Mouse (Mus musculus): ENCODE data around the gene Gm525. TPM values are rescaled to one million over a fixed set of nuclear protein-coding genes. Genes with fewer than 3 reads are reported as not detected.
A peak's percentile ranks its signal among the peaks of the same experiment; 100 is the strongest.
"Not testable (repeated sequence)": the region's sequence is repeated elsewhere in the genome, so short reads cannot be mapped to it uniquely, and the experiment has no call there.

Gene Gm525
- polyA plus RNA-seq, 1 experiment from 2014 or later: 1.7 TPM

DNA sequence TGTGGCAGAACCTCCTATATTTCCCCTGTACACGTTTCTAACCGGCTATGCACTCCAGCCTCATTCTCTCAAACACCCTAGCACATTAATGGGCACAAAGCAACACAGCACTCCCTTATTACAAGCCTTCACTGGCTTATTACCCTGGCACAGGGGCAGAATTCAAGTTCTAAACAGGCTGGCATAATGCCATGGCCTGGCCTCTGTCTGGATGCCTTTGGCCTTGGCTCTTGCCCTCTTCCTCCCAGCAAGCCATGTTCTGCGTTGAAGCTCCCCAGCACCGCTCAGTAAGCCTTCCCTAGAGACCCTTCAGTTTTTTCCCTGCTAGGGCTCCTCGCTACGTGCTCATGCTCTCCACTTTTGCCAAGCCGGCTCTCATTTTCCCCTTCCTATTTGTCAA is 30.6 kb upstream of the Gm525 start:
- Histone ChIP-seq H3K4me3 (ENCODE audit: low read depth, low read length) (no peak overlapping the region), H3K4me1 (replicated peaks; ENCODE audit: control insufficient read depth, insufficient read depth) (no peaks in the 10 kb centered on the region), H3K27ac (replicated peaks) (no peak overlapping the region), H3K9ac (ENCODE audit: low read length) (no peak overlapping the region), H3K27me3 (ENCODE audit: control insufficient read depth, insufficient read depth, low read length) (no peaks in the 10 kb centered on the region), H3K4me2 (replicated peaks; ENCODE audit: low read depth) (no peak overlapping the region), H3K9me3 (ENCODE audit: control insufficient read depth, low read length) (no peaks in the 10 kb centered on the region), H3K36me3 (ENCODE audit: control insufficient read depth, insufficient read depth, low read length) (peaks cover 9% of the 10 kb centered on the region)
- TF ChIP-seq CTCF (IDR thresholded peaks at IDR 0.05; ENCODE audit: low read depth) (no peak), EP300 (optimal IDR thresholded peaks at IDR 0.05) (no peak)
- WGBS: 90% methylated on average over 7 of the region's 7 CpGs
- DNase-seq (ENCODE audit: low spot score): no peak
- ATAC-seq (ENCODE audit: low FRiP score, low TSS enrichment): no peak

DNA sequence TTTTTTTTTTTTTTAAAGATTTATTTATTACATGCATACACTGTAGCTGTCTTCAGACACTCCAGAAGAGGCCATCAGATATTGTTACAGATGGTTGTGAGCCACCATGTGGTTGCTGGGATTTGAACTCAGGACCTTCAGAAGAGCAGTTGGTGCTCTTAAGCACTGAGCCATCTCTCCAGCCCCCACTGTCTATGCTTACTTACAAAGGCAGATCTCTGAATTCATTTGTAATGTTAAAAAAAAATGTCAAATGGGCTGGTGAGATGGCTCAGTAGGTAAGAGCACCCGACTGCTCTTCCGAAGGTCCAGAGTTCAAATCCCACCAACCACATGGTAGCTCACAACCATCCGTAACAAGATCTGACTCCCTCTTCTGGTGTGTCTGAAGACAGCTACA is 28.1 kb upstream of the Gm525 start:
- ATAC-seq (ENCODE audit: low FRiP score, low TSS enrichment); H3K4me2 ChIP-seq (replicated peaks; ENCODE audit: low read depth); DNase-seq (ENCODE audit: low spot score); H3K27ac ChIP-seq (replicated peaks); H3K9ac ChIP-seq (ENCODE audit: low read length); H3K4me3 ChIP-seq (ENCODE audit: low read depth, low read length); H3K27me3 ChIP-seq (ENCODE audit: control insufficient read depth, insufficient read depth, low read length); H3K4me1 ChIP-seq (replicated peaks; ENCODE audit: control insufficient read depth, insufficient read depth); H3K9me3 ChIP-seq (ENCODE audit: control insufficient read depth, low read length): not testable (repeated sequence)
- WGBS: 94% methylated on average over 3 of the region's 3 CpGs
- peaks cover 10% of the 10 kb centered on the region for H3K36me3 ChIP-seq (ENCODE audit: control insufficient read depth, insufficient read depth, low read length)

DNA sequence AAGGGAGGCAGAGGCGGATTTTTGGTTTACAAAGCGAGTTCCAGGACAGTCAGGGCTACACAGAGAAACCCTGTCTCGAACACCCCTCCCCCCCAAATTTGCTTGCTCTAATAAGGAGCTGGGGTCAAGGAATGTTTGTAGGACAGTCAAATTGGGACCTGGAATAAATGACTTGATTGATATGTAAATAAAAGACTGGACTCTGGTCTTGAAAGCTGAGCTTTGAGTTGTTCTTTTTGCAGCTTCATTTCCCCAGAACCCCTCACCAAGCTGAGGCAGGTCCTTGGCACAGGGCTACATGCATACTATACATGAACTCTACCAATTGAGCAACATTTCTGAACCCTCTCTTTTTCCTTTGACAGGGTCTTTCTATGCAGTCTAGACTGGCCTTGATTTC is 27.6 kb upstream of the Gm525 start:
- Histone ChIP-seq H3K36me3 (ENCODE audit: control insufficient read depth, insufficient read depth, low read length) (peaks cover 13% of the 10 kb centered on the region), H3K27me3 (ENCODE audit: control insufficient read depth, insufficient read depth, low read length) (no peaks in the 10 kb centered on the region), H3K4me1 (replicated peaks; ENCODE audit: control insufficient read depth, insufficient read depth) (no peaks in the 10 kb centered on the region), H3K9ac (ENCODE audit: low read length) (no peak overlapping the region), H3K9me3 (ENCODE audit: control insufficient read depth, low read length) (no peaks in the 10 kb centered on the region), H3K4me2 (replicated peaks; ENCODE audit: low read depth) (no peak overlapping the region), H3K4me3 (ENCODE audit: low read depth, low read length) (no peak overlapping the region), H3K27ac (replicated peaks) (no peak overlapping the region)
- TF ChIP-seq EP300 (optimal IDR thresholded peaks at IDR 0.05) (no peak), CTCF (IDR thresholded peaks at IDR 0.05; ENCODE audit: low read depth) (no peak)
- DNase-seq (ENCODE audit: low spot score) (no peak), ATAC-seq (ENCODE audit: low FRiP score, low TSS enrichment) (no peak)
- WGBS: 94% methylated on average over 3 of the region's 3 CpGs

DNA sequence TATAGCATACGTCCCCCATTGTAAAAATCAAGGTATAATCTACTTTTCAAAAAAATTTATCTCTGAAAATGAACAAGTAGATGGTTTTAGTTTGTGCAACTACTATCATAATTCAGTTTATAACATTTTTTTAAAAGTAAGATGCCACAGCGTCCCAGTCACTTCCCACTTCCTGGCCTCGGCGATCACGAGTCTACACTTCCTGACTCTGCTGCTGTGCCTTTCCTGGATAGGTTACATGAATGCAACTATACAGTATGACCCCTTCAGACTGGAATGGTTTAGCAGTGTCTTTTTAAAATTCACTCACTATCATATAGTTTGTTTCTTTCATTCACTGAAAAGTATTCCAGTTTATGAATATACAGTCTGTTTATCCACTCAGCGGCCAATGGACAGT is 21.9 kb upstream of the Gm525 start:
- ATAC-seq (ENCODE audit: low FRiP score, low TSS enrichment) (no peak), DNase-seq (ENCODE audit: low spot score) (no peak)
- Histone ChIP-seq H3K27me3 (ENCODE audit: control insufficient read depth, insufficient read depth, low read length) (no peaks in the 10 kb centered on the region), H3K27ac (replicated peaks) (no peak overlapping the region), H3K9ac (ENCODE audit: low read length) (no peak overlapping the region), H3K9me3 (ENCODE audit: control insufficient read depth, low read length) (no peaks in the 10 kb centered on the region), H3K4me1 (replicated peaks; ENCODE audit: control insufficient read depth, insufficient read depth) (no peaks in the 10 kb centered on the region), H3K4me3 (ENCODE audit: low read depth, low read length) (no peak overlapping the region), H3K4me2 (replicated peaks; ENCODE audit: low read depth) (no peak overlapping the region), H3K36me3 (ENCODE audit: control insufficient read depth, insufficient read depth, low read length) (peaks cover 7% of the 10 kb centered on the region; the same call in 1 of the 2 replicates)
- TF ChIP-seq EP300 (optimal IDR thresholded peaks at IDR 0.05) (no peak), CTCF (IDR thresholded peaks at IDR 0.05; ENCODE audit: low read depth) (no peak)
- WGBS: 83% methylated on average over 6 of the region's 6 CpGs

DNA sequence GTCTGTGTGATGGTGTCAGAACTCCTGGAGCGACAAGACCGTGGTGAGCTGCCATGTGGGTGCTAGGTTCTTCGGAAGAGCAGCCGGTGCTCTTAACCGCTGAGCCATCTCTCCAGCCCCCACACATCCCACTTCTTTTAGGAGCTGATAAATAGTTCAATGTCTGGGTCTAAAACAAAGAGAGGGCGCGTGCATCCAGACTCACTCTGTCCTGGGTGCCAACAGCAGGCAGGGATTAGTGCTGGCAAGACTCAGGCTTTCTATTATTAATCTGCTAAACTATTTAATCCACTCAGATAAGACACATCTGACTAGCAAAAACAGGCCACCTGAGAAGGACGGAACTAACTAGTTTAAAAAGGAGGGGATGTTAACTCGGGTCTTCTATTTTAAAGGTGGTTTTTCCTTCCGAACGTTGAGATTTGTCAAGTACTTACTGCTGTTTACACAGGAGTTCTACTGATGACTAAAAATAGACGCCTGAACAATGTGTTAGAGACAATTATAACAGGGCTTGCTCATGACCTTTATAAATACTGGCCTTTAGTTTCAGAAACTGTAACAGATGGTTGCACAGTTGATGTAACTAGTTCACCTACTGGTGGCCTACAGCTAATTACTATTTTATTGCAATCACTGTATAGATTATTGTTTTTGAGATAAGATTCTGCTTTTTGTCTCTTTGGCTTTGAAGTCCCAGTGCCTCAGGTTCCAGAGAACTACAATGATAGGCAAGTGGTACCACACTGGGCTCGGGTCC is 17.5 kb upstream of the Gm525 start:
- Histone ChIP-seq H3K9ac (ENCODE audit: low read length) (no peak overlapping the region), H3K4me1 (replicated peaks; ENCODE audit: control insufficient read depth, insufficient read depth) (peaks cover 5% of the 10 kb centered on the region; the same call in 1 of the 2 replicates), H3K36me3 (ENCODE audit: control insufficient read depth, insufficient read depth, low read length) (no peaks in the 10 kb centered on the region; the same call in 1 of the 2 replicates), H3K27me3 (ENCODE audit: control insufficient read depth, insufficient read depth, low read length) (no peaks in the 10 kb centered on the region), H3K27ac (replicated peaks) (0 out of 2 replicates have a peak overlapping the region, but pooled peaks have one; percentile 6), H3K9me3 (ENCODE audit: control insufficient read depth, low read length) (no peaks in the 10 kb centered on the region), H3K4me3 (ENCODE audit: low read depth, low read length) (no peak overlapping the region), H3K4me2 (replicated peaks; ENCODE audit: low read depth) (no peak overlapping the region)
- 54% methylated on average over 13 of the region's 13 CpGs for WGBS
- no peak for DNase-seq (ENCODE audit: low spot score)
- TF ChIP-seq CTCF (IDR thresholded peaks at IDR 0.05; ENCODE audit: low read depth): no peak
- no peak for TF ChIP-seq EP300 (optimal IDR thresholded peaks at IDR 0.05)
- ATAC-seq (ENCODE audit: low FRiP score, low TSS enrichment): no peak

DNA sequence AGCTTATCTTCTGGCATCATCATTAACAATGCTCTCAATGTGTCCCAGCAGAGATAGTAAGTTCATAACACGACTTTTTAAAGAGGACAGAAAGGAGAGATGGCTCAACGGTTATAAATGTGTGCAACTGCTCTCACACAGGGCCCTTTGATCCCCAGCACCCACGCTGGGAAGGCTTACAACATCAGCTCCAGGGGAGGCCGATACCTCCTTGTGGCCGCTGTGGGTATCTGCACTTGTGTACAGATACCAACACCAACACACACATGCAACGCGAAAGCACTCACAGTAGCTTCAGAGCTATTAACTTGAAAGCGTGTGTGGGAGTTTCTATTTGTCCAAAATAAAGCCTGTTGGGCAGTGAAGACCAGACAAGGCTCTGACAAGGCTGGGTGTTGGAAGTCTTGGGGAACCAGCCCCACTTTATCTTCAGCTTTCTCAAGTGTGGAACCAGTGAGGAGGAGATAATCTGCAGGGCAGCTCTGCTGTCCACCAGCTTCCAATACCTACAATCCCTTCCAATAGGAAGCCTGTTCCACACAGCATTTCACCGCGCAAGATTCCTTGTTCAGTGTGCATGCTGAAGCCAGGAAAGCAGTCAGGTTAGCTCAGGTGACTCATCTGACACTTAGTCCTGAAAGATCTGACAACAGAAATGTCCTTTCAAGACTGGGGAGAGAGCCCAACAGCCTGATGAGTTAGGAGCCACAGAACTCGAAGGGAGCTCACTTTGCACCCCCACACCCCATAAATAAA is 14.9 kb upstream of the Gm525 start:
- peak; percentile 35 for DNase-seq (ENCODE audit: low spot score)
- Histone ChIP-seq H3K36me3 (ENCODE audit: control insufficient read depth, insufficient read depth, low read length) (no peaks in the 10 kb centered on the region; the same call in 1 of the 2 replicates), H3K27ac (replicated peaks) (no peak overlapping the region), H3K4me1 (replicated peaks; ENCODE audit: control insufficient read depth, insufficient read depth) (peaks cover 5% of the 10 kb centered on the region; the same call in 1 of the 2 replicates), H3K9ac (ENCODE audit: low read length) (no peak overlapping the region), H3K27me3 (ENCODE audit: control insufficient read depth, insufficient read depth, low read length) (no peaks in the 10 kb centered on the region), H3K9me3 (ENCODE audit: control insufficient read depth, low read length) (no peaks in the 10 kb centered on the region), H3K4me2 (replicated peaks; ENCODE audit: low read depth) (peak overlapping the region; percentile 96), H3K4me3 (ENCODE audit: low read depth, low read length) (peak overlapping the region; percentile 80; the same call in 1 of the 2 replicates)
- ATAC-seq (ENCODE audit: low FRiP score, low TSS enrichment): no peak
- WGBS: 63% methylated on average over 11 of the region's 11 CpGs
- TF ChIP-seq CTCF (IDR thresholded peaks at IDR 0.05; ENCODE audit: low read depth) (peak; percentile 65), EP300 (optimal IDR thresholded peaks at IDR 0.05) (no peak)

Data from stomach, postnatal 0 days (tissue).